Mouse (Mus musculus): ENCODE results near the gene 5730522E02Rik. TPM values are rescaled to one million over a fixed set of nuclear protein-coding genes. Genes with fewer than 3 reads are reported as not detected.
"Not testable (repeated sequence)": the region's sequence is repeated elsewhere in the genome, so short reads cannot be mapped to it uniquely, and the experiment has no call there.

The 5730522E02Rik gene
- 0.09 and 0.13 TPM in 2 replicates for polyA plus RNA-seq (2015; fragmentation: Nextera tagmentation; extraction: Ambion mirVana)

- H3K36me3 ChIP-seq (ENCODE audit: control insufficient read depth, insufficient read depth): no peaks in the 10 kb centered on the region
- no peaks in the 10 kb centered on the region for H3K9me3 ChIP-seq (replicated peaks; ENCODE audit: control insufficient read depth, low read length)
- peak within 1 kb of the TSS; percentile 61 for H3K4me3 ChIP-seq (ENCODE audit: low read depth, low read length)
- peak within 1 kb of the TSS; percentile 67 for H3K4me2 ChIP-seq (ENCODE audit: low read depth, low read length)
- no peaks in the 10 kb centered on the region for H3K4me1 ChIP-seq (ENCODE audit: control insufficient read depth, low read depth, low read length)
- H3K27ac ChIP-seq (ENCODE audit: low read length): peak within 1 kb of the TSS; percentile 82
- peaks cover 3% of the 10 kb centered on the region; the same call in 1 of the 2 replicates for H3K27me3 ChIP-seq (ENCODE audit: control insufficient read depth, insufficient read depth, low read depth, low read length)
- ATAC-seq (ENCODE audit: low read depth): peak; percentile 1; the same call in 1 of the 2 replicates
- 2% methylated on average over 23 of the region's 31 CpGs for WGBS (ENCODE audit: insufficient replicate concordance)
- peak within 1 kb of the TSS; percentile 66 for H3K9ac ChIP-seq (ENCODE audit: low read depth, low read length)
These were observed at the start of gene 5730522E02Rik for GRCm38 (mm10) chr11:26210582-26211180. Gene 5730522E02Rik, minus strand, starts transcription at chr11:26210763.

GRCm38 (mm10) chr11:26236540-26236939 lies 26.0 kb upstream of the 5730522E02Rik start:
- H3K27ac ChIP-seq (ENCODE audit: low read length): no peak overlapping the region
- H3K4me1 ChIP-seq (ENCODE audit: control insufficient read depth, low read depth, low read length): no peaks in the 10 kb centered on the region
- H3K4me2 ChIP-seq (ENCODE audit: low read depth, low read length): no peak overlapping the region
- ATAC-seq (ENCODE audit: low read depth): no peak
- no peaks in the 10 kb centered on the region for H3K27me3 ChIP-seq (ENCODE audit: control insufficient read depth, insufficient read depth, low read depth, low read length)
- WGBS (ENCODE audit: insufficient replicate concordance): 24% methylated on average over 1 of the region's 1 CpGs
- H3K36me3 ChIP-seq (ENCODE audit: control insufficient read depth, insufficient read depth): no peaks in the 10 kb centered on the region
- H3K4me3 ChIP-seq (ENCODE audit: low read depth, low read length): no peak overlapping the region
- no peak overlapping the region for H3K9ac ChIP-seq (ENCODE audit: low read depth, low read length)
- H3K9me3 ChIP-seq (replicated peaks; ENCODE audit: control insufficient read depth, low read length): no peaks in the 10 kb centered on the region

- no peak overlapping the region for H3K9ac ChIP-seq (ENCODE audit: low read depth, low read length)
- H3K27me3 ChIP-seq (ENCODE audit: control insufficient read depth, insufficient read depth, low read depth, low read length): no peaks in the 10 kb centered on the region
- H3K4me1 ChIP-seq (ENCODE audit: control insufficient read depth, low read depth, low read length): no peaks in the 10 kb centered on the region
- H3K27ac ChIP-seq (ENCODE audit: low read length): no peak overlapping the region
- 44% methylated on average over 1 of the region's 1 CpGs for WGBS (ENCODE audit: insufficient replicate concordance)
- ATAC-seq (ENCODE audit: low read depth): no peak
- no peaks in the 10 kb centered on the region for H3K9me3 ChIP-seq (replicated peaks; ENCODE audit: control insufficient read depth, low read length)
- no peak overlapping the region for H3K4me3 ChIP-seq (ENCODE audit: low read depth, low read length)
- no peak overlapping the region for H3K4me2 ChIP-seq (ENCODE audit: low read depth, low read length)
- no peaks in the 10 kb centered on the region for H3K36me3 ChIP-seq (ENCODE audit: control insufficient read depth, insufficient read depth)
These were observed 19.3 kb upstream of the 5730522E02Rik start for GRCm38 (mm10) chr11:26229895-26230294.

- not testable (repeated sequence) for H3K4me2 ChIP-seq (ENCODE audit: low read depth, low read length); H3K9ac ChIP-seq (ENCODE audit: low read depth, low read length); H3K36me3 ChIP-seq (ENCODE audit: control insufficient read depth, insufficient read depth); H3K9me3 ChIP-seq (replicated peaks; ENCODE audit: control insufficient read depth, low read length); H3K4me3 ChIP-seq (ENCODE audit: low read depth, low read length); H3K27ac ChIP-seq (ENCODE audit: low read length); H3K4me1 ChIP-seq (ENCODE audit: control insufficient read depth, low read depth, low read length); ATAC-seq (ENCODE audit: low read depth); H3K27me3 ChIP-seq (ENCODE audit: control insufficient read depth, insufficient read depth, low read depth, low read length)
- WGBS (ENCODE audit: insufficient replicate concordance): 34% methylated on average over 1 of the region's 1 CpGs
These were observed 3.1 kb upstream of the 5730522E02Rik start for GRCm38 (mm10) chr11:26213643-26214042.

- 2% methylated on average over 42 of the region's 73 CpGs for WGBS (ENCODE audit: insufficient replicate concordance)
- Histone ChIP-seq H3K36me3 (ENCODE audit: control insufficient read depth, insufficient read depth) (no peaks in the 10 kb centered on the region), H3K4me2 (ENCODE audit: low read depth, low read length) (peak overlapping the region; percentile 67), H3K9ac (ENCODE audit: low read depth, low read length) (peak overlapping the region; percentile 66), H3K9me3 (replicated peaks; ENCODE audit: control insufficient read depth, low read length) (no peaks in the 10 kb centered on the region), H3K4me1 (ENCODE audit: control insufficient read depth, low read depth, low read length) (no peaks in the 10 kb centered on the region), H3K4me3 (ENCODE audit: low read depth, low read length) (peak overlapping the region; percentile 61), H3K27ac (ENCODE audit: low read length) (peak overlapping the region; percentile 82), H3K27me3 (ENCODE audit: control insufficient read depth, insufficient read depth, low read depth, low read length) (peaks cover 3% of the 10 kb centered on the region; the same call in 1 of the 2 replicates)
- peak; percentile 89 for ATAC-seq (ENCODE audit: low read depth)
These were observed 567 bp downstream of the 5730522E02Rik start for GRCm38 (mm10) chr11:26209811-26210581.

GRCm38 (mm10) chr11:26203466-26203865 lies 7.1 kb downstream of the 5730522E02Rik start:
- 31% methylated on average over 2 of the region's 2 CpGs for WGBS (ENCODE audit: insufficient replicate concordance)
- Histone ChIP-seq H3K4me1 (ENCODE audit: control insufficient read depth, low read depth, low read length) (no peaks in the 10 kb centered on the region), H3K4me2 (ENCODE audit: low read depth, low read length) (no peak overlapping the region), H3K27me3 (ENCODE audit: control insufficient read depth, insufficient read depth, low read depth, low read length) (no peaks in the 10 kb centered on the region), H3K9ac (ENCODE audit: low read depth, low read length) (no peak overlapping the region), H3K4me3 (ENCODE audit: low read depth, low read length) (no peak overlapping the region), H3K27ac (ENCODE audit: low read length) (no peak overlapping the region), H3K36me3 (ENCODE audit: control insufficient read depth, insufficient read depth) (no peaks in the 10 kb centered on the region), H3K9me3 (replicated peaks; ENCODE audit: control insufficient read depth, low read length) (no peaks in the 10 kb centered on the region)
- no peak for ATAC-seq (ENCODE audit: low read depth)

- Histone ChIP-seq H3K36me3 (ENCODE audit: control insufficient read depth, insufficient read depth) (no peaks in the 10 kb centered on the region), H3K9ac (ENCODE audit: low read depth, low read length) (no peak overlapping the region), H3K4me2 (ENCODE audit: low read depth, low read length) (no peak overlapping the region), H3K4me3 (ENCODE audit: low read depth, low read length) (no peak overlapping the region), H3K9me3 (replicated peaks; ENCODE audit: control insufficient read depth, low read length) (no peaks in the 10 kb centered on the region), H3K4me1 (ENCODE audit: control insufficient read depth, low read depth, low read length) (no peaks in the 10 kb centered on the region), H3K27ac (ENCODE audit: low read length) (no peak overlapping the region), H3K27me3 (ENCODE audit: control insufficient read depth, insufficient read depth, low read depth, low read length) (no peaks in the 10 kb centered on the region)
- 65% methylated on average over 5 of the region's 5 CpGs for WGBS (ENCODE audit: insufficient replicate concordance)
- ATAC-seq (ENCODE audit: low read depth): no peak
These were observed 7.7 kb downstream of the 5730522E02Rik start for GRCm38 (mm10) chr11:26202842-26203241.

GRCm38 (mm10) chr11:26201778-26202097 lies 8.8 kb downstream of the 5730522E02Rik start:
- H3K9me3 ChIP-seq (replicated peaks; ENCODE audit: control insufficient read depth, low read length): no peaks in the 10 kb centered on the region
- H3K27me3 ChIP-seq (ENCODE audit: control insufficient read depth, insufficient read depth, low read depth, low read length): no peaks in the 10 kb centered on the region
- H3K27ac ChIP-seq (ENCODE audit: low read length): no peak overlapping the region
- no peaks in the 10 kb centered on the region for H3K4me1 ChIP-seq (ENCODE audit: control insufficient read depth, low read depth, low read length)
- no peak for ATAC-seq (ENCODE audit: low read depth)
- no peak overlapping the region for H3K4me3 ChIP-seq (ENCODE audit: low read depth, low read length)
- no peak overlapping the region for H3K9ac ChIP-seq (ENCODE audit: low read depth, low read length)
- no peaks in the 10 kb centered on the region for H3K36me3 ChIP-seq (ENCODE audit: control insufficient read depth, insufficient read depth)
- no peak overlapping the region for H3K4me2 ChIP-seq (ENCODE audit: low read depth, low read length)
